Mouse (Mus musculus): Measurements from ENCODE around the gene Fam129a.

GRCm38 (mm10) chr1:151711062-151711461 is 140.1 kb downstream of the Fam129a start:
- no peak for TF ChIP-seq CTCF (conservative IDR thresholded peaks at IDR 0.05; ENCODE audit: insufficient read depth, insufficient read length, low read depth, low read length)
- no peak for TF ChIP-seq POLR2A (IDR thresholded peaks at IDR 0.05; ENCODE audit: low read depth, low read length)
